32 mouse cellular contexts compared by ENCODE assay signal in genomic region chr11:44634552-44635193, GRCm38 (mm10). TPM values are rescaled to one million over a fixed set of nuclear protein-coding genes. Genes with fewer than 3 reads are reported as not detected.
DNase-seq lines count a peak whose midpoint lies in the region; ATAC-seq and TF ChIP-seq lines count a peak whose summit lies in the region.
"Had no signal": no experiment of that assay in that cellular context is flagged by ENCODE, and none has a peak within 500 bp of the region (broad histone marks: within the 10 kb centered on the region; RNA-seq: fewer than 3 reads in every experiment).

No protein-coding gene starts in this region.

- no peaks in the 10 kb centered on the region for H3K9me3 ChIP-seq in midbrain, embryonic 14.5 days (ENCODE audit: control insufficient read depth, low read length)
- no peaks in the 10 kb centered on the region for H3K9me3 ChIP-seq in midbrain, postnatal 0 days (ENCODE audit: low read length)
- H3K9me3 ChIP-seq in hindbrain, embryonic 12.5 days (replicated peaks): no peaks in the 10 kb centered on the region
- H3K9me3 ChIP-seq: heart, embryonic 13.5 days; limb, embryonic 10.5 days; limb, embryonic 15.5 days; liver, embryonic 13.5 days; megakaryocyte, embryonic 14.5 days had no signal

- H3K4me3 ChIP-seq in midbrain, embryonic 14.5 days (replicated peaks; ENCODE audit: low read depth, low read length): no peak overlapping the region
- no peak overlapping the region for H3K4me3 ChIP-seq in midbrain, postnatal 0 days (ENCODE audit: low read depth, low read length)
- H3K4me3 ChIP-seq in hindbrain, embryonic 12.5 days: no peak overlapping the region
- H3K4me3 ChIP-seq: erythroblast, embryonic 14.5 days; heart, adult 2 months; heart, embryonic 13.5 days; limb, embryonic 10.5 days; limb, embryonic 15.5 days; liver, embryonic 13.5 days; megakaryocyte, embryonic 14.5 days had no signal

- H3K9ac ChIP-seq in midbrain, embryonic 14.5 days (replicated peaks; ENCODE audit: low read length): no peak overlapping the region
- no peak overlapping the region for H3K9ac ChIP-seq in midbrain, postnatal 0 days (replicated peaks; ENCODE audit: low read length, poor library complexity, severe bottlenecking)
- H3K9ac ChIP-seq in hindbrain, embryonic 12.5 days: no peak overlapping the region
- H3K9ac ChIP-seq: heart, embryonic 13.5 days; limb, embryonic 15.5 days; liver, embryonic 13.5 days had no signal

- peak overlapping the region; percentile 37; the same call in 1 of the 2 replicates for H3K27ac ChIP-seq in midbrain, embryonic 14.5 days (replicated peaks; ENCODE audit: low read depth, low read length)
- H3K27ac ChIP-seq in midbrain, postnatal 0 days (ENCODE audit: low read depth, low read length): no peak overlapping the region
- H3K27ac ChIP-seq in hindbrain, embryonic 12.5 days: peak overlapping the region; percentile 62
- H3K27ac ChIP-seq: heart, adult 2 months; heart, embryonic 13.5 days; kidney, postnatal 0 days; limb, embryonic 10.5 days; limb, embryonic 15.5 days; liver, embryonic 13.5 days; stomach, postnatal 0 days had no signal

- no peak for ATAC-seq in midbrain, embryonic 14.5 days (ENCODE audit: low FRiP score, low TSS enrichment)
- ATAC-seq in midbrain, postnatal 0 days (ENCODE audit: low FRiP score): no peak
- peak; percentile 73 for ATAC-seq in hindbrain, embryonic 12.5 days (ENCODE audit: low FRiP score)
- ATAC-seq: intestine, embryonic 16.5 days; lung, postnatal 0 days had no signal

- WGBS in midbrain, embryonic 14.5 days: 71% methylated on average over 6 of the region's 6 CpGs
- WGBS in midbrain, postnatal 0 days: 77% methylated on average over 6 of the region's 6 CpGs
- WGBS in hindbrain, embryonic 12.5 days: 69% methylated on average over 6 of the region's 6 CpGs

- peaks cover 24% of the 10 kb centered on the region for H3K4me1 ChIP-seq in midbrain, embryonic 14.5 days (ENCODE audit: control insufficient read depth, insufficient read depth, low read length)
- H3K4me1 ChIP-seq in midbrain, postnatal 0 days (ENCODE audit: insufficient read depth, low read length): no peaks in the 10 kb centered on the region
- H3K4me1 ChIP-seq in hindbrain, embryonic 12.5 days: peaks cover 34% of the 10 kb centered on the region
- H3K4me1 ChIP-seq: limb, embryonic 15.5 days; liver, embryonic 13.5 days; megakaryocyte, embryonic 14.5 days had no signal

- H3K4me2 ChIP-seq in midbrain, embryonic 14.5 days (ENCODE audit: low read length): no peak overlapping the region
- H3K4me2 ChIP-seq in midbrain, postnatal 0 days (ENCODE audit: low read depth, low read length, poor library complexity, severe bottlenecking): no peak overlapping the region
- H3K4me2 ChIP-seq in hindbrain, embryonic 12.5 days (replicated peaks): no peak overlapping the region
- H3K4me2 ChIP-seq: heart, embryonic 13.5 days; limb, embryonic 15.5 days; liver, embryonic 13.5 days had no signal

- DNase-seq in heart, adult 11 months: peak; percentile 19
- DNase-seq in heart, adult 9 months (ENCODE audit: low spot score in 2 of 2): no peak
- no peak for DNase-seq in midbrain, embryonic 14.5 days
- no peak for DNase-seq in midbrain, postnatal 0 days (ENCODE audit: low spot score)
- no peak for DNase-seq in left cerebral cortex, adult 18-20 months (ENCODE audit: low spot score in 2 of 2)
- DNase-seq in layer of hippocampus, adult 8-10 months (ENCODE audit: low spot score in 2 of 2): no peak
- DNase-seq: adrenal gland, postnatal 25 days; cerebellum, adult 2 months; cerebellum, postnatal 14 days; gastrocnemius, postnatal 25 days; heart, adult 2 months; heart, postnatal 10 days; kidney, adult 8-10 months; kidney, postnatal 4 days; layer of hippocampus, postnatal 36 days; liver, embryonic 13.5 days; lung, adult 18-20 months; lung, postnatal 4 days; right cerebral cortex, postnatal 4 days; thymus, adult 18-20 months; thymus, postnatal 25 days had no signal

- no peaks in the 10 kb centered on the region for H3K27me3 ChIP-seq in midbrain, embryonic 14.5 days (ENCODE audit: control insufficient read depth, insufficient read depth, low read length)
- no peaks in the 10 kb centered on the region for H3K27me3 ChIP-seq in midbrain, postnatal 0 days (ENCODE audit: insufficient read depth, low read length)
- H3K27me3 ChIP-seq in hindbrain, embryonic 12.5 days: no peaks in the 10 kb centered on the region
- H3K27me3 ChIP-seq: heart, embryonic 13.5 days; limb, embryonic 15.5 days; liver, embryonic 13.5 days had no signal

- H3K36me3 ChIP-seq in midbrain, embryonic 14.5 days (ENCODE audit: control insufficient read depth, insufficient read depth, low read length): no peaks in the 10 kb centered on the region; the same call in 1 of the 2 replicates
- no peaks in the 10 kb centered on the region for H3K36me3 ChIP-seq in midbrain, postnatal 0 days (ENCODE audit: insufficient read depth, low read length)
- H3K36me3 ChIP-seq in hindbrain, embryonic 12.5 days: 0 out of 2 replicates have a peak, but pooled peaks cover 2% of the 10 kb centered on the region
- H3K36me3 ChIP-seq: liver, embryonic 13.5 days had no signal

- TF ChIP-seq CTCF in midbrain, postnatal 0 days (IDR thresholded peaks at IDR 0.05): no peak

RNA-seq across cellular contexts. Expression of gene Ebf1, which starts 17.6 kb away (rescaled TPM):
- 98.3 and 112 TPM in 2 replicates for polyA plus RNA-seq in midbrain, embryonic 14.5 days (2014; fragmentation: Nextera tagmentation; extraction: Ambion mirVana)
- total RNA-seq in midbrain, postnatal 0 days (2014; rRNA removed): 27.1 and 27.2 TPM in 2 replicates
- polyA plus RNA-seq in midbrain, postnatal 0 days (2015; fragmentation: Nextera tagmentation; extraction: Ambion mirVana): 30.0 and 30.5 TPM in 2 replicates
- 111 and 122 TPM in 2 replicates for polyA plus RNA-seq in hindbrain, embryonic 12.5 days (2016; fragmentation: Nextera tagmentation; extraction: Ambion mirVana)
- 1 to 10 TPM; 3.6 to 4.7 TPM for total RNA-seq in left cerebral cortex, adult 18-20 months (2021)
- 1 to 10 TPM; 2.8 to 5.3 (median 3.4) TPM for total RNA-seq in layer of hippocampus, adult 8-10 months (2022)
- total RNA-seq: hematopoietic stem cell, adult 5-6 weeks had no signal
- polyA plus RNA-seq: erythroblast, embryonic 14.5 days had no signal
